17 mouse cellular contexts compared by ENCODE assay signal in genomic region chr11:68247897-68248296, GRCm38 (mm10).
"Had no signal": no experiment of that assay in that cellular context is flagged by ENCODE, and none has a peak within 500 bp of the region (broad histone marks: within the 10 kb centered on the region; RNA-seq: fewer than 3 reads in every experiment).

No protein-coding gene starts in this region.

- H3K27me3 ChIP-seq: limb, embryonic 15.5 days had no signal

- H3K9ac ChIP-seq: limb, embryonic 15.5 days; liver, embryonic 12.5 days; lung, embryonic 14.5 days; neural tube, embryonic 12.5 days had no signal

- DNase-seq: kidney, adult 11 months; kidney, adult 9 months; kidney, postnatal 36 days; layer of hippocampus, adult 9-11 months; layer of hippocampus, postnatal 36 days; lung, embryonic 14.5 days; lung, postnatal 10 days; lung, postnatal 4 days; right cerebral cortex, adult 18-20 months; right cerebral cortex, postnatal 25 days; thymus, adult 18-20 months; thymus, postnatal 14 days had no signal

- H3K27ac ChIP-seq: kidney, postnatal 0 days; limb, embryonic 15.5 days; liver, embryonic 12.5 days; neural tube, embryonic 12.5 days; stomach, postnatal 0 days had no signal

- H3K4me3 ChIP-seq: limb, embryonic 15.5 days; liver, embryonic 12.5 days; neural tube, embryonic 12.5 days had no signal

- H3K36me3 ChIP-seq: limb, embryonic 15.5 days; liver, embryonic 12.5 days had no signal

- H3K9me3 ChIP-seq: limb, embryonic 15.5 days; liver, embryonic 12.5 days had no signal

- ATAC-seq: liver, embryonic 12.5 days had no signal

- H3K4me1 ChIP-seq: limb, embryonic 15.5 days; liver, embryonic 12.5 days; neural tube, embryonic 12.5 days had no signal

- H3K4me2 ChIP-seq: limb, embryonic 15.5 days; liver, embryonic 12.5 days; lung, embryonic 14.5 days; neural tube, embryonic 12.5 days had no signal
